Comparison of ENCODE assay signal across 8 mouse cellular contexts in genomic region chr9:59486549-59487065, GRCm38 (mm10). TPM values are rescaled to one million over a fixed set of nuclear protein-coding genes. Genes with fewer than 3 reads are reported as not detected.
A peak's percentile ranks its signal among the peaks of the same experiment; 100 is the strongest.
DNase-seq lines count a peak whose midpoint lies in the region; ATAC-seq lines count a peak whose summit lies in the region.

Gene Arih1 (minus strand): TSS chr9:59486618.

- peak within 1 kb of the TSS; percentile 100 for H3K9ac ChIP-seq in hindbrain, embryonic 12.5 days

- no peaks in the 10 kb centered on the region for H3K27me3 ChIP-seq in hindbrain, embryonic 12.5 days

- peak within 1 kb of the TSS; percentile 98 for H3K4me3 ChIP-seq in hindbrain, embryonic 12.5 days

- H3K9me3 ChIP-seq in hindbrain, embryonic 12.5 days (replicated peaks), result no peaks in the 10 kb centered on the region

- H3K27ac ChIP-seq in hindbrain, embryonic 12.5 days, result peak within 1 kb of the TSS; percentile 100

- WGBS in hindbrain, embryonic 12.5 days, result under 1% methylated on average over 54 of the region's 56 CpGs

- ATAC-seq in hindbrain, embryonic 12.5 days (ENCODE audit: low FRiP score), result peak; percentile 98

- peak within 1 kb of the TSS; percentile 94 for H3K4me2 ChIP-seq in hindbrain, embryonic 12.5 days (replicated peaks)

- DNase-seq in NIH3T3 (ENCODE audit: low read depth), result peak; percentile 98
- peak; percentile 100 for DNase-seq in cerebellum, postnatal 10 days
- DNase-seq in frontal cortex, postnatal 10 days (ENCODE audit: low spot score in 2 of 2), result peak; percentile 97 to 99
- DNase-seq in layer of hippocampus, postnatal 14 days (ENCODE audit: low spot score in 2 of 2), result peak; percentile 98 to 99
- DNase-seq in lung, postnatal 14 days, result peak; percentile 99
- peak; percentile 94 for DNase-seq in retina, adult 2 months (ENCODE audit: low read depth, low spot score)
- DNase-seq in thymus, postnatal 36 days, result peak; percentile 99

- H3K36me3 ChIP-seq in hindbrain, embryonic 12.5 days, result no peaks in the 10 kb centered on the region

- H3K4me1 ChIP-seq in hindbrain, embryonic 12.5 days, result peaks cover 13% of the 10 kb centered on the region

RNA-seq across cellular contexts. Expression of gene Arih1, which starts in this region (rescaled TPM):
- 24.1 and 25.6 TPM in 2 replicates for polyA plus RNA-seq in hindbrain, embryonic 12.5 days (2016; fragmentation: Nextera tagmentation; extraction: Ambion mirVana)
- 10 to 100 TPM; 91.1 to 93.3 TPM for total RNA-seq in layer of hippocampus, postnatal 14 days (2021)

Comparison
In these comparisons a context has a peak if more than half of its experiments do, and no peak if none do; other contexts are left out.
1. Peak in every context shown above with its lines: DNase-seq, ATAC-seq, H3K4me3 ChIP-seq and H3K27ac ChIP-seq.